Mouse (Mus musculus) layer of hippocampus, adult 2 months (tissue): ENCODE results near the gene Phactr4. TPM values are rescaled to one million over a fixed set of nuclear protein-coding genes. Genes with fewer than 3 reads are reported as not detected.

Experiments
- DNase-seq, 2 experiments: peaks; one replicate each; pipeline ENCODE4 v3.0.0; 2022; ENCODE audit warnings: low spot score in 2 of 2
- H3K27ac ChIP-seq: fragments of 200-600 bp; 2 replicates; pipeline ENCODE4 v1.8.1; 2022
- H3K4me3 ChIP-seq: fragments of 200-600 bp; 2 replicates; pipeline ENCODE4 v1.8.1; 2022; ENCODE audit warnings: mild to moderate bottlenecking
- CTCF ChIP-seq: fragments of 200-600 bp; conservative IDR thresholded peaks from 2 replicates; pipeline ENCODE4 v1.8.1; 2022; ENCODE audit warnings: antibody characterized with exemption, mild to moderate bottlenecking, moderate library complexity
- total RNA-seq, 2 experiments: library from RNA; stranded (reverse); gene quantifications; 2 replicates each; pipeline ENCODE4 v1.2.3; 2021

Phactr4 gene
- total RNA-seq, 2 experiments from 2014 or later: 10.6 to 11.4 TPM

DNA sequence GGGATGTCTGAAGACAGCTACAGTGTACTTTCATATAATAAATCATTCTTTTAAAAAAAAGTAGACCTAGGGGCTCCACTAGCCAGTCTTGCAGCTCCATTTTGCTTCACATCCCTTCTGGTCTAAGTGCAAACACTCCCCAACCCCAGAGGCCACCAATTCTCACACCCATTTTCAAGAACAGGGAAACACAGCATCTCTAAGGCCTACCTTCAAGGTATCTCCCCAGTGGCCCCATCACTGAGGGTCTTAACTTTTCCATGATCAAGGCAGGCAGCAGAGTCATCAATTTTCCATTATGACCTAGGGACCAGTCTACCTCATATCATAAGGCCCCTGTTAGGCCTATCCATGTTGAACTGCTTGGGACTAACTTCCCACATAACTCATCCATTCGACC is 70.9 kb downstream of the Phactr4 start:
- DNase-seq: no peak
- Histone ChIP-seq H3K4me3 (no peak overlapping the region), H3K27ac (no peak overlapping the region)
- TF ChIP-seq CTCF: no peak

DNA sequence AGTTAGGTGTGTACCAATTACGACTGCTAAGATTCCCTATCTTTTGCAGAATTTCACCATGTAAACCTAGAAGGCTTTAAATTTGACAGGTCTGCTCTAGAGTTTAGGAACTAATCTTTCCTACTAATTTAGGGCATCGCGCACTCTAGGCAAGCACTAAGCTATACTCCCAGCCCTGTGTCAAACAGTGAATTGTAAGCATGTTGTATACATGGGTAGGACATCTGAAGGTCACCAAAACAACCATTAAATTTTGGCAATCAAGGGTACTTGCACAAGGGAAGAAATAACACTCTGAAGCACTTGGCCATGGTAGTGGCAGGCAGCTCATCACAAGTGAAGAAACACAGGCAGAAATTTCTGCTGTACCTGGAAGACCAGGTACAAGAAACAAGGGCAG is 71.4 kb downstream of the Phactr4 start:
- no peak for TF ChIP-seq CTCF
- H3K4me3 ChIP-seq: no peak overlapping the region

DNA sequence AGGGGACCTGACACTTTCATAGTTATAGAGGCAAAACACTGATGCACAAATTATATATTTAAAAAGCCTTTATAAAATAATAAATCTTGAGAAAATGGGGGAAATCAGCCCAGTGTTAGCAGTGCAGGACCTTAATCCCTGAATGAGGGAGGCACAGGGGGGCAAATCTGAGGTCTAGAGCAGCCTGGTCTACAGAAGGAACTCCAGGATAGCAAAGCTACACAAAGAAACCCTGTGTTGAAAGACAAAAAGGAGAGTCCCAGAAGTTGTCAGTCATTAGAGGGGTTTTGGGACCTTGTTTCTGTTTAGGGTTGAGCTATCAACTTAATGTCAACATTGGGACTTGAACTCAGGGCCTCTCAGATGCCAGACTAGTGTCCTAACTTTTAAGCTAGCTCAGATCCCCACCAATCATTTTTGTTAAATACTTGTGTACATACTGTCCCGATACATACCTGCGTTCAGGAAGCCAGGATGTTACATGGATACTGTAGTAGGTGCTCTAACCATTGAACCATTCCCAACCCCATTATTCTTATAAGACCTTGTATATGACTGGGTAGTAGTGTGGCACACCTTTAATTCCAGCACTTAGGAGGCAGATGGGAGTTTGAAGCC is 72.1 kb downstream of the Phactr4 start:
- TF ChIP-seq CTCF: no peak
- H3K4me3 ChIP-seq: no peak overlapping the region
- H3K27ac ChIP-seq: no peak overlapping the region
- DNase-seq: no peak

More for the DNA sequence above, 71.4 kb downstream of the Phactr4 start:
- DNase-seq: no peak
- H3K27ac ChIP-seq: no peak overlapping the region

DNA sequence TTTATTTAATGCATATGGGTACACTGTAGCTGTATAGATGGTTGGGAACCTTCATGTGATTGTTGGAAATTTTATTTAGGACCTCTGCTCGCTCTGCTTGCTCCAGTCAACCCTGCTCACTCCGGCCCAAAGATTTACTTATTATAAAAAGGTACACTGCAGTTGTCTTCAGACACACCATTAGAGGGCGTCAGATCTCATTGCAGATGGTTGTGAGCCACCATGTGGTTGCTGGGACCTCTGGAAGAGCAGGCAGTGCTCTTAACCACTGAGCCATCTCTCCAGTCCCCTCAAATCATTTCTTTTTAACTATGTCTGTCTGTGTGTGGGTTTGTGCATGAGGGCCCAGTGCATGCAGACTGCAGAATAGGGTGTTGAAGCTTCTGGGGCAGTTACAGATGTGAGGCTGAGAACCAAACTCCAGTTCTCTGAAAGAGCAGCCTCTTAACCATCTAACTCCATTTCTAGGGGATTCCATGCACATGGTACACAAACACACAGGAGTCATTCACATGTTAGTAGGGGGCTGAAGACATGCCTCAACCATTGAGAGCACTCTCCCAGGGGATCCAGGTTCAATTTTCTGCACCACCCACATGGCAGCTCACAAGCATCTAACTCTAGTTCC is 72.7 kb downstream of the Phactr4 start:
- TF ChIP-seq CTCF: peak; percentile 41
- Histone ChIP-seq H3K27ac (no peak overlapping the region), H3K4me3 (no peak overlapping the region)
- DNase-seq: no peak

DNA sequence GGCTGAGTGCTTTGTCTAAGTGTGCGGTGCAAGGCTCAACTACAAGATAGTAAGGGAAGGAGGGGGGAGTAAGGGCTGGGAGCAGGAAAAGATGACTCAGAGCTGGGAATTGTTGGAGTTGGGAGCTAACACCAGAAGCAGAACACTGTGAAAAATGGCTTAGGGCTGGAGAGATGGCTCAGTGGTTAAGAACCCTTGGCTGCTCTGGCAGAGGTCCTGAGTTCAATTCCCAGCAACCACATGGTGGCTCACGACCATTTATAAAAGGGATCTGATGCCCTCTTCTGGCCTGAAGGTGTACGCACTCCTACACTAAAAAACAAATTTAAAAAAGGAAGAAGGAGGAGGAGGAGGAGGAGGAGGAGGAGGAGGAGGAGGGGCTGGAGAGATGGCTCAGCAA is 75.6 kb downstream of the Phactr4 start:
- no peak overlapping the region for H3K27ac ChIP-seq
- TF ChIP-seq CTCF: peak; percentile 17; the same call in 1 of the 2 replicates
- no peak overlapping the region for H3K4me3 ChIP-seq
- no peak for DNase-seq

DNA sequence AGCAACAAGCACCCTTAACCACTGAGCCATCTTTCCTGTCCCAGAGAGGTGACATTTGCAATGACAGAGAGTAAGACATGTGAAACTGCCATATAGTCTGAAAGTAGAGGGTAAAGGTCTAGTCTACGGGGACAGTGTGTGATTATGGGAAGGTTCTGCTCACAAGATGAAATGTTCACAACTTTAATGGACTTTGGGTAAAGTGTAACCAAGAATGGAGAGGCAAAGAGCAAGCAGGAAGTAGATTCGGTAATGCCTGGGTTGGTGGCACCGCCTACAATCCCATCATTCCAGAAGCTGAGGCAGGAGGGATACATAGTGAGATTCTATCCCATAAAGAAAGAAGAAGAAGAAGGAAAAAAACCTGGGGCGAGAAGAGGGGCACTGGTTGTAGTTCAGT is 76.0 kb downstream of the Phactr4 start:
- TF ChIP-seq CTCF: no peak
- H3K27ac ChIP-seq: no peak overlapping the region
- no peak for DNase-seq
- no peak overlapping the region for H3K4me3 ChIP-seq

DNA sequence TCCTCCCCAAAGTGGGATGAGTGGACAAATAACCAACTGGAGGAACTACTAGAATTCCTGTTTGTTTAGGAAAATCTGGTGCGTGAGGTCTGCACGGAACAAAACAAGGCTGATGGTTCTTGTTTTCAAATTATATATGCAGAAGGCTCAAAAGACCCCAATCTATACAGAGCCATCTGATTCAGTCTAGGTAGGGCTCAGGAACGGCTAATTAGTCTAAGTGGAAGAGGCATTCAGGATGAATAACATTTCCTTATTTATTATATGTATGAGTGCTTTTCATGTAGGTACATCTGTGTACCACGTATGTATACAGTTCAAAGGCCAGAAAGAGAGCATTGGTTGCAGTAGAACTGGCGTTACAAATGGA is 76.5 kb downstream of the Phactr4 start:
- Histone ChIP-seq H3K27ac (peak overlapping the region; percentile 90), H3K4me3 (peak overlapping the region; percentile 72)
- no peak for TF ChIP-seq CTCF
- DNase-seq: no peak

DNA sequence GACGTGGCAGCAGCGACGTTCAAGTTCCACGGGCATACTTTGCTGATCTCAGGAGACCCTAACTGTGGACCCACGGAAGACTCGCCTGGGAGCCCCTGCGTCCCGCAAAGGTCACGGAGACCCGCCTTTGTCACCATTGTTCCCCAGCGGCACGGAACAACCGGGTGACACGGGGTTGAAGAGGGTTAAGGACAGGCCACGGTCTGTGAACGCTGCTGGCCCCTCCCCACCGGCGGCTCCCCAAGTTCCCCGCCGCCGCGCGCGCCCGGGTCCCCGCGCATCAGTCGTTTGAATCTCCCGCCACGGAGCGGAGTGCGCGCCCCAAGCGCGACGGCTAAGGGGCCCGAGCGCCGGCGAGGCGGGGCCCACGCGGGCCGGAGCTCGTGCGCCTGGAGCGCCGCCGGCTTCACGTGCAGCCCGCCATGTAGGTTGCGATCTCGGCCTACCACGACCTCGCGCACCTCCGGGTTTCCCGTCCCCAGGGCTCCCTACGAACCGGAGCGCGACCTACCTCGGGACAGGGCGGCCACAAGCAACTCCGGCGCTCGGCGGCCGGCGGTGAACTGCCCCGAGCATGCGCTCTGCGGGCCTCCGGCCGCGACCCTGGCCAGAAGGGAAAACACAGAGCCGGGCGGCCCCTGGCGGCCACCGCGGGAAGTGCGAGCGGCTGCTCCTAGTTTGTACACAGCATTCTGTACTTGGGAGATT is 77.0 kb downstream of the Phactr4 start:
- peak; percentile 100 for TF ChIP-seq CTCF
- H3K27ac ChIP-seq: peak overlapping the region; percentile 90
- H3K4me3 ChIP-seq: peak overlapping the region; percentile 72
- DNase-seq: peak; percentile 91 to 97

DNA sequence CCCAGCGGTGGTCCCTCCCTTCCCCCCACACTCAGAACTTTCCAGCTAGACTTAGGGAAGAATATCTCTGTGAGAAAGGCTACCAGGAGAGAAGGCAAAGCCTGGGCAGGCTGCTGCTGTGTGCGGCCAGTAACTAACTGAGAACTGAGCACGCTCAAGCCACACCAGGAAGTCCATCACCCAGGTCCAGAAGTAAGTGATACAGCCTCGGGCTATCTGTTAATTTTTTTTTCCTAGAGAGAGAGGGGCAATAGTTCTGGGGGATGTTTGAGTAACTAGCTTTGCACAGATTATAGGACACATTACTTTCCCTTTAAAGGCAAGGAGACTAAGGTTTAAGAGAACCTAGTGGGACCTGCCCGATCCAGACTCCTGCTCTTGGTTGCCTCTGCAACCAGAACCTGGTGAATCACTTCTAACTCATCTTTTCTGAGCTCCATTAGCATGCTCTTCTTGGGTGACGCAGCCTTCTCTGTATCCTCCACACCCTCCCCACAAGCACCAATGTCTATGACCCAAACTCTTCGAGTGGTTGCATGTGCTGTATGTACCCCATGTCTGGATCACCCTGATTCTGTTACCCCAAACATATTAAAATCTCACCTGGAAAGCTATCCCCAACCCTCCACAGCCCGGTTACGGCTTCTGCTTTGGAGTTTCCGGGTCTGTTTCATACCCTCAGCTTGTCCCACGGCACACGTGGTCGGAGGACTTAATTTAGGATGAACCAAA is 77.7 kb downstream of the Phactr4 start:
- DNase-seq: no peak

DNA sequence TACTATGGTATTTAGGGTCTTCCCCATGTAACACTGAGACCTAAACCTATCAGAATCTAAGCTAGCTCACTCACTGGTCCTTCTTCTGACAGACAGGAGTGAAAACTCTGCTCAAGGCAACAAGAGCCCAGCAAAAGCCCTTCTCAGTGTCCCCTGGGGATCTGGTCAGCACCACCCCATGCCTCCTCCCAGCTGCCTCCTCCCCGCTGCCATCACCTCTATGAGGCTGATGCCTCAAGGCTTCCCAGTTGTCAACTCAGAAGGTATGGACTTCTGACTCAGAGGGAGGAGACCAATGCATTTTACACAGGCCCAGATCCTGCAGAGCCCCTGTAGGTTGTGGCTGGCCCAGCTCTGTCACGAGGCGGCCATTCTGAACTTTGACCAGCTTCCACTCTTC is 80.8 kb downstream of the Phactr4 start:
- Histone ChIP-seq H3K27ac (no peak overlapping the region), H3K4me3 (no peak overlapping the region)
- no peak for DNase-seq
- TF ChIP-seq CTCF: no peak

More for the DNA sequence above, 77.7 kb downstream of the Phactr4 start:
- Histone ChIP-seq H3K27ac (no peak overlapping the region), H3K4me3 (peak overlapping the region; percentile 72)
- no peak for TF ChIP-seq CTCF

DNA sequence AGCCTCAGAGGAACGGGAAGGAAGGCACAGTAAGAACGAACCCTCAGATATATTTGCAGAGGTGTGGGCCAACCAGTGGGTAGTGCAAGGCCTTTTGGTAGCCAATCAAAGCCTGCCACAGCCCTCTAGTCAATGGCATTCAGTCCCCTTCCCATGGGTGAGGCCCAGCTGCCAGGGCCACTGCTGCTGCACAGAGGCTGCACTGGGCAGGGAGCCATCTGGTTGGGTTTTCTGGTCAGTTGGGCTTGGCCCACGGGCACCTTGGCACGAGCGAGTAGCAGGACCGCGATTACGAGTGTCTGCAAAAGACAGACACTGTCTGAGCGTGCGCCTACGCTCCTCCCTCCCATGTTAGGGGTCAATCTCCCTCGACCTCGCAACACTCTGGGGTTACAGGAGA is 83.3 kb downstream of the Phactr4 start:
- no peak overlapping the region for H3K4me3 ChIP-seq
- no peak for TF ChIP-seq CTCF
- H3K27ac ChIP-seq: no peak overlapping the region
- DNase-seq: peak in 1 of 2 experiments; percentile 35

DNA sequence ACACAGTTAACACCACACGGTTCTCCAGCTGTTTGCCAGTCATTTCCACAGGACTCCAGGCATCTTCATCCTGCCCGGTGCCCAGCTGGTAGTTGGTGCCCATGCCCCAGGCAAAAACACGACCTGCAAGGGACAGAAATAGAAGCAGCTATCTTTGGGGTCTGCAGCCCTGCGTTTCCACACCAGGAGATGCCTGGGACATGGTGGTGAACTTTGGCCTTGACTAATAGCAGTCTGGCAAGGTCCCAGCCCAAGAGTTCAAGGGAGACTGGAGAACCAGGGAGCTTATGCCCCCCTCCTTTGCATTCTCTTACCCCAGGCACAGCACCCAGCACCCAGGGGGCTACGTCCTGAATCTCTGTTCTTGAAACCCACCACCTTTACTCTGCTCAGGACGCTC is 89.4 kb downstream of the Phactr4 start:
- no peak overlapping the region for H3K4me3 ChIP-seq
- no peak overlapping the region for H3K27ac ChIP-seq
- TF ChIP-seq CTCF: no peak
- DNase-seq: no peak

DNA sequence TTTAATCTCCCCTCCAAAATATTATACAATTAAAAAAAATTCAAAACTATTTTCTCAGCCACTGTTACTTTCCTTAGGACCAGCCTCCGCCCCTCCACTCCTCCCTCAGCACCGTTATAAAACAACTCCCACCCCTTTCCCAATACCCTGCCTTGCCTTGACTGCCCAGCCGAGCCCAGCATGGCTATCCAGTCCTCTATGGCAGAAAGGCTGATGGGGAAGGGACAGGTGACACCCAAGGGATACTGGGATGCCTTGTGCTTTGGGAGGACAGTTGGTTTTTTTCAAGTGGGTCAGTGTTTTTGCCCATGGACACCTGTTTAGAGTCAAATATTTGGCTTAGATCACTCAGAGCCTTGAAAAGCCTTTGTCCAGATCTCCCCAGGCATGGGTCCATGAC is 90.3 kb downstream of the Phactr4 start:
- no peak overlapping the region for H3K27ac ChIP-seq
- DNase-seq: no peak
- H3K4me3 ChIP-seq: no peak overlapping the region
- TF ChIP-seq CTCF: no peak
